Mouse (Mus musculus): ENCODE data around the gene Htr5a.

DNA sequence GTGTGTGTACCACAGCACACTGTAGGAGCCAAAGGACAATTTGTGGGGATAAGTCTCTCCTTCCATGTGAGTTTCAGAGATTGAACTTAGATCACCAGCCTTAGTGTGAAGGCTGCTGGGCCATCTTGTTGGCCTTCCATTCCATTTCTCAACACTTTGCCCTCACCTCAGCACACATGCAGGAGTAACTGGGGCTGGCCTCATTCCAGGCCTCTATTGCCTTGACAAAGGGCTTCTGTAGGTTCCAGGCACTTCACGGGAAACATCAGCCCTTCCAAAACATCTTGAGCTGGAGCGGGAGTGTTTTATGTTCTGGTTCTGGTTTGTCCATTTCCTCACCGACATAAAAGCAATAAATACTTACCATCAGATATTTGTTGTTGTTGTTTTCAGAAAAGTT is 54.0 kb downstream of the Htr5a start:
- TF ChIP-seq CTCF (IDR thresholded peaks at IDR 0.05; ENCODE audit: low read depth, low read length) (no peak), GATA2 (IDR thresholded peaks at IDR 0.05; ENCODE audit: borderline replicate concordance, low read depth, low read length) (no peak)
